Mouse (Mus musculus) cerebellum, postnatal 36 days (tissue): ENCODE measurements around the gene Ppef1.

Source experiments
- DNase-seq, 2 experiments: peaks; one replicate each; pipeline ENCODE4 v3.0.0; 2021 to 2022; ENCODE audit warnings: mixed read lengths in 2 of 2

Ppef1 gene

GRCm38 (mm10) chrX:160592933-160593332, 142.6 kb downstream of the Ppef1 start:
- DNase-seq: no peak

GRCm38 (mm10) chrX:160590147-160590546, 145.4 kb downstream of the Ppef1 start:
- no peak for DNase-seq

GRCm38 (mm10) chrX:160588523-160588922, 147.0 kb downstream of the Ppef1 start:
- DNase-seq: no peak

- no peak for DNase-seq
Measured at GRCm38 (mm10) chrX:160585110-160585509, 150.5 kb downstream of the Ppef1 start.

GRCm38 (mm10) chrX:160584148-160584838, 151.3 kb downstream of the Ppef1 start:
- DNase-seq: no peak

- DNase-seq: no peak
Measured at GRCm38 (mm10) chrX:160583589-160583988, 152.0 kb downstream of the Ppef1 start.
